ENCODE assay signal across 22 mouse cellular contexts in the genomic region with DNA sequence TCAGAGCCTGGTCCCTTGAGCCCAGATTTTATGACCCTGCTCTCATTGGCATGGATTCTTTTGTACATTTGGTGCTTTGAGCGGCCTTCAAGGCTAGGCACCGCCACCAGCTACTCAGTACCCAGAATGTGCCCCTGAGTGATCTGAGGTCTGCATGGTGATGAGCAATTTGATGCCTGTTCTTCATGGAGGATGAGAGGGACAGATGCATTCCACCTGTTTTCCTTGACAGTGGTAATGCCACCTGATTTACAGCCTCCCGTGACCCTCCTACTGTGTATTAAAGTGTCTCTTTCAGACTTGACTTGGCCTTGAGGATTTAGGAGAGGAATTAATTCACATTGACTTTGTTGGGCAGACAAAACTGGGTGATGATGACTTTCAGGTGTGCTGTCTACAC.
"Had no signal": no experiment of that assay in that cellular context is flagged by ENCODE, and none has a peak within 500 bp of the region (broad histone marks: within the 10 kb centered on the region; RNA-seq: fewer than 3 reads in every experiment).

No protein-coding gene starts in this region.

- H3K4me3 ChIP-seq: lung, embryonic 15.5 days; megakaryocyte, embryonic 14.5 days; midbrain, embryonic 10.5 days; midbrain, embryonic 12.5 days; myocyte; neural tube, embryonic 13.5 days; neural tube, embryonic 15.5 days had no signal

- H3K9me3 ChIP-seq: lung, embryonic 15.5 days; midbrain, embryonic 10.5 days; midbrain, embryonic 12.5 days; neural tube, embryonic 13.5 days; neural tube, embryonic 15.5 days had no signal

- H3K27me3 ChIP-seq: lung, embryonic 15.5 days; megakaryocyte, embryonic 14.5 days; midbrain, embryonic 12.5 days; neural tube, embryonic 13.5 days; neural tube, embryonic 15.5 days had no signal

- ATAC-seq: lung, postnatal 0 days; midbrain, embryonic 16.5 days had no signal

- H3K27ac ChIP-seq: lung, embryonic 15.5 days; macrophage; midbrain, embryonic 10.5 days; midbrain, embryonic 12.5 days; neural tube, embryonic 13.5 days; neural tube, embryonic 15.5 days had no signal

- H3K36me3 ChIP-seq: lung, embryonic 15.5 days; midbrain, embryonic 10.5 days; midbrain, embryonic 12.5 days; neural tube, embryonic 13.5 days; neural tube, embryonic 15.5 days had no signal

- H3K4me1 ChIP-seq: lung, embryonic 15.5 days; megakaryocyte, embryonic 14.5 days; neural tube, embryonic 13.5 days; neural tube, embryonic 15.5 days had no signal

- H3K4me2 ChIP-seq: lung, embryonic 15.5 days; midbrain, embryonic 12.5 days; neural tube, embryonic 13.5 days; neural tube, embryonic 15.5 days had no signal

- H3K9ac ChIP-seq: lung, embryonic 15.5 days; midbrain, embryonic 12.5 days; neural tube, embryonic 13.5 days; neural tube, embryonic 15.5 days had no signal

- DNase-seq: lung, adult 2 months; lung, postnatal 14 days; lung, postnatal 36 days; midbrain, embryonic 14.5 days; retina, postnatal 1 day; right cerebral cortex, adult 18-20 months; right cerebral cortex, postnatal 25 days; right cerebral cortex, postnatal 4 days; spleen, adult 18-20 months; thymus, adult 18-20 months; thymus, postnatal 14 days; thymus, postnatal 36 days had no signal
